Mouse (Mus musculus) lung, postnatal 0 days (tissue): ENCODE data around the gene Gucd1. TPM values are rescaled to one million over a fixed set of nuclear protein-coding genes. Genes with fewer than 3 reads are reported as not detected.
"Not testable (repeated sequence)": the region's sequence is repeated elsewhere in the genome, so short reads cannot be mapped to it uniquely, and the experiment has no call there.

Experiments
- ATAC-seq: fragments of 200-750 bp; cut with Nextera tagmentation; 2 replicates; pipeline ENCODE4 v1.8.0; 2017; ENCODE audit warnings: moderate library complexity
- DNase-seq: peaks from one replicate; pipeline ENCODE4 v3.0.0-alpha.2; 2016; ENCODE audit warnings: low spot score
- H3K27ac ChIP-seq: fragments of 300-500 bp; sonication (generic); 2 replicates; pipeline ENCODE4 v1.5.1; 2014; ENCODE audit warnings: antibody characterized with exemption, mild to moderate bottlenecking, low read length, mixed read lengths
- H3K27me3 ChIP-seq: fragments of 300-500 bp; sonication (generic); replicated peaks from 2 replicates; pipeline ENCODE4 v1.6.1; 2014; ENCODE audit warnings: low read length, mixed read lengths; ENCODE audit not compliant: insufficient read depth
- H3K36me3 ChIP-seq: fragments of 300-500 bp; sonication (generic); 2 replicates; pipeline ENCODE4 v1.6.1; 2014; ENCODE audit warnings: low read length, mixed read lengths; ENCODE audit not compliant: insufficient read depth
- H3K4me1 ChIP-seq: fragments of 300-500 bp; sonication (generic); 2 replicates; pipeline ENCODE4 v1.6.1; 2014; ENCODE audit warnings: antibody characterized with exemption, low read depth, low read length, mixed read lengths; ENCODE audit not compliant: insufficient read depth
- H3K4me2 ChIP-seq: fragments of 300-500 bp; sonication (generic); replicated peaks from 2 replicates; pipeline ENCODE4 v1.6.1; 2014; ENCODE audit warnings: low read depth, mild to moderate bottlenecking, low read length, moderate library complexity, mixed read lengths
- H3K4me3 ChIP-seq: fragments of 300-500 bp; sonication (generic); 2 replicates; pipeline ENCODE4 v1.5.1; 2014; ENCODE audit warnings: low read depth, low read length
- H3K9ac ChIP-seq: fragments of 300-500 bp; sonication (generic); replicated peaks from 2 replicates; pipeline ENCODE4 v1.6.1; 2014; ENCODE audit warnings: low read depth, mild to moderate bottlenecking
- H3K9me3 ChIP-seq: fragments of 300-500 bp; sonication (generic); 2 replicates; pipeline ENCODE4 v1.6.1; 2016; ENCODE audit warnings: low read length, mixed read lengths
- CTCF ChIP-seq: IDR thresholded peaks from 2 replicates; pipeline ENCODE4 v1.5.1; 2016; ENCODE audit warnings: antibody characterized with exemption, mild to moderate bottlenecking
- EP300 ChIP-seq: IDR thresholded peaks from 2 replicates; pipeline ENCODE4 v1.6.1; 2016; ENCODE audit warnings: antibody characterized with exemption, mild to moderate bottlenecking, control low read depth
- WGBS: fragments of 180-500 bp; shearing (Covaris S2); extraction: QIAGEN DNeasy Blood & Tissue Kit; methylation state at CpG from one replicate; pipeline ENCODE4 v1.1.7; 2014; 5-methylcytosine and 5-hydroxymethylcytosine counted together
- polyA plus RNA-seq: library from polyadenylated mRNA; unstranded; fragments of >200 nt; fragmentation: Nextera tagmentation; extraction: Ambion mirVana; gene quantifications from 2 replicates; pipeline ENCODE4 v1.2.1, GENCODE M21; 2015

Gene Gucd1
- polyA plus RNA-seq, 1 experiment from 2014 or later: 20.3 TPM

DNA sequence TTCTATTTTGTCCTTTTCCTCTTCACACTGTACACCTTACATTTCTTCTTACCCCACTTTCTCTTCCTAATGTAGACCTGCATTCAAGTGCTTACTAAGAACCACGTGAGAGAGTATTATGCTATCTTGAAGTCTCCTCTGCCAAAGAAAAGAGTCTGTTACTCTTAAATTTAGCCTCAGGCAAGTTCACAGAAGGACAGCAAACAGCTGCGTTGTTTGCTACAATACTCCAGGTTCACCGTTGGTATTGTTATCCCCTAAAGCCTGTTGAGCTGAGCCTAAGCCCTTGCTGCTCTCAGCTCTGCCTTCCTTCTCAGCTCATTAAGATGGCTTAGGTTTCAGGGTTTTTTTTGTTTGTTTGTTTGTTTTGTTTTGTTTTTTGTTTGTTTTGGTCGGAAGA lies 99.0 kb downstream of the Gucd1 start:
- TF ChIP-seq EP300: no peak
- TF ChIP-seq CTCF: no peak
- H3K4me2 ChIP-seq: no peak overlapping the region
- DNase-seq: no peak
- no peaks in the 10 kb centered on the region for H3K36me3 ChIP-seq
- H3K4me1 ChIP-seq: no peaks in the 10 kb centered on the region
- H3K9me3 ChIP-seq: no peaks in the 10 kb centered on the region
- no peak overlapping the region for H3K4me3 ChIP-seq
- no peak for ATAC-seq
- no peak overlapping the region for H3K9ac ChIP-seq
- WGBS: 55% methylated on average over 4 of the region's 4 CpGs
- H3K27me3 ChIP-seq: no peaks in the 10 kb centered on the region
- no peak overlapping the region for H3K27ac ChIP-seq

DNA sequence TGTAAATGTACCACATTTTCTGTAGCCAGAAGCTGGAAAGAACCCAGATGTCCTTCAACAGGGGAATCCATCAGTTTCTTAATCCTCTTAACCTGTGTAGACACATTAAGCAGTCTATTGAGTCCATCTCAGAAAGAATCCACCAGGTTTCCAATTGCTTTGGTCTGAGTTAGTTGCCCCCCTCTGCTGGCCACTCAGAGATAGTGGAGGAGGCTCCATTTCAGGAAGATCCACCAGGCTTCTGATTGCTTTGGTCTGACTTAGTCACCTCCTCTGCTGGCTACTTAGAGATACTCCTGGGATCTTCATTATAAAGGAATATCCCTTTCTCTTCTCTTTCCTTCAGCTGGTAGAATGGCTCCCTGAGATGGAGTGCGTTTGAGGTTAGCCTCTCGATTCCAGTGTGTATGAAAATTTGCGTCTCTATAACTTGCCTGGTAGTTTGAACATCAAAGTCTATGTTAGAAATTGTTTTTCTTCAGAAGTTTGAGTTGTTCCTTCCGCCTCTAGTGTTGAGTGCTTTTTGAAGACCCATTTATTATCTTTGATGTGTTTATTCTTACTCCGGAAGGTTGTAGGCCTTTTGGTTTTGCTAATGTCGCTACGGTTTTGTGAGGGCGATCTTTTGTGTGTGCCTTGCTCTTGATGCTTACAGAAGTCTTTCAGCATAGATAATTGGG lies 100.3 kb downstream of the Gucd1 start:
- no peaks in the 10 kb centered on the region for H3K9me3 ChIP-seq
- TF ChIP-seq EP300 (no peak), CTCF (peak; percentile 42)
- H3K27ac ChIP-seq: no peak overlapping the region
- 46% methylated on average over 8 of the region's 8 CpGs for WGBS
- ATAC-seq (no peak), DNase-seq (no peak)
- no peak overlapping the region for H3K4me2 ChIP-seq
- no peak overlapping the region for H3K9ac ChIP-seq
- no peaks in the 10 kb centered on the region for H3K27me3 ChIP-seq
- no peaks in the 10 kb centered on the region for H3K4me1 ChIP-seq
- no peak overlapping the region for H3K4me3 ChIP-seq
- H3K36me3 ChIP-seq: no peaks in the 10 kb centered on the region

DNA sequence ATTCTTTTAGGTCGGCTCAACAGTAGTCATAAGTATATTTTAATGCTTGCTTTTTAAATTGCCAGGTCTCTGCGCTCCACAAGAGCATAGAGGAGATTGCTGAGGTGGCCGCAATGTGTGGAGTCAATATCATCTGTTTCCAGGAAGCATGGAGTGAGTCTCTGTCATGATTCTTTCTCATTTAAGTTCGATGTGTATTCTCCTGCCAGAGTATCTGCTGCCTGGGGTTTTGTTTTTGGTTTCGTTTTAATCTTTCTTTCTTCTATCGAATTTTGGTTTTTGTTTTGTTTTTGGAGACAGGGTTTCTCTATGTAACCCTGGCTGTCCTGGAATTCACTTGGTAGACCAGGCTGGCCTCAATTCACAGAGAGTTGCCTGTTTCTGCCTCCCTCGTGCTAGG lies 102.8 kb downstream of the Gucd1 start:
- no peak overlapping the region for H3K27ac ChIP-seq
- 80% methylated on average over 7 of the region's 7 CpGs for WGBS

DNA sequence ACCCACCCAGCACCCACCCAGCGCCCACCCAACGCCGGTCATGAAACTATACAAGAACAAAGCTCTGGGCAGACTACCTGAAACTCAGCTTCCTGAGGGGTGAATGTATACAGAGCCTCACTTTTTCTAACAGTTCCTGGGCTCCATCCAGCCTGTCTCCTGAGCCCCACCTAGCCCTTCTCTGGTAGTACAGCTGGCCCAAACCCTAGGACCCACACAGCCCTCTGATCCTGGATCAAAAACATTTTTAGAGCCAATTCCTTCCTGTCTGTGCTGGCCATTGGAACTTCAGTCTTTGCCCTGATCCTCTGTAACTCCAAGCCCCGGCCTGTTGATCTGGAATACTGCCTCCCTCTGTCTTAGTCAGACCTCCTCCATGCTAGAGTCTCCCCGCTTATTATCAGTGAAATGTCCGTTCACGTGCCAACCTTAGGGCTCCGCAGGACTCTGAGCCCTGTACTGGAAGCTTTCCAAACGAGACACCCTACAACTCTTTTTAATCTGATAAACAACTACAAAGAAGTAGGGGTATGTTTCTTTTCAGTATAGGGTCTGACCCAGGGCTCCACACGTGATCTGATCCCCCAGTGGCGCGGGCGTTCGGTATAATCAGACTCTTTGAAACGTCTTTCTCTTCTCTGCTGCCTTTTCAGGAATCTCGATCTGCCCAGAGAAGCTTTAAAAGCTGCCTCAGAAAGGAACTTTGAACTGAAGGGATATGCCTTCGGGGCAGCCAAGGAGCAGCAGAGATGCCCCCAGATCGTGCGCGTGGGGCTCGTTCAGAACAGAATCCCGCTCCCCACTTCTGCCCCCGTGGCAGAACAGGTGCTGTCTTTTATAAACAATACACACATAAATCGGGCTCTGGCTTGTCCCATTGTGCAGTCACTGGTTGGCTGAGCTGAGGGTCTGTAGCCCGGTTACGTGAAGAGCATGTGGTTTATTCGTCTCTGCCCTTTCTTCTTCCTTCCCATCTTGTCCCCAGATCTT lies 105.4 kb downstream of the Gucd1 start:
- no peaks in the 10 kb centered on the region; the same call in 1 of the 2 replicates for H3K27me3 ChIP-seq
- no peaks in the 10 kb centered on the region for H3K9me3 ChIP-seq
- no peak overlapping the region for H3K27ac ChIP-seq
- no peak overlapping the region for H3K4me2 ChIP-seq
- no peak overlapping the region for H3K9ac ChIP-seq
- H3K4me3 ChIP-seq: no peak overlapping the region
- WGBS: 66% methylated on average over 27 of the region's 27 CpGs
- DNase-seq: no peak
- no peaks in the 10 kb centered on the region for H3K4me1 ChIP-seq
- ATAC-seq: no peak
- TF ChIP-seq CTCF (no peak), EP300 (no peak)
- H3K36me3 ChIP-seq: no peaks in the 10 kb centered on the region

More for the DNA sequence above, 102.8 kb downstream of the Gucd1 start:
- Histone ChIP-seq H3K27me3 (no peaks in the 10 kb centered on the region; the same call in 1 of the 2 replicates), H3K4me3 (no peak overlapping the region), H3K4me1 (no peaks in the 10 kb centered on the region), H3K4me2 (no peak overlapping the region), H3K9ac (no peak overlapping the region), H3K36me3 (no peaks in the 10 kb centered on the region), H3K9me3 (no peaks in the 10 kb centered on the region)
- ATAC-seq (no peak), DNase-seq (no peak)
- TF ChIP-seq EP300 (no peak), CTCF (no peak)

DNA sequence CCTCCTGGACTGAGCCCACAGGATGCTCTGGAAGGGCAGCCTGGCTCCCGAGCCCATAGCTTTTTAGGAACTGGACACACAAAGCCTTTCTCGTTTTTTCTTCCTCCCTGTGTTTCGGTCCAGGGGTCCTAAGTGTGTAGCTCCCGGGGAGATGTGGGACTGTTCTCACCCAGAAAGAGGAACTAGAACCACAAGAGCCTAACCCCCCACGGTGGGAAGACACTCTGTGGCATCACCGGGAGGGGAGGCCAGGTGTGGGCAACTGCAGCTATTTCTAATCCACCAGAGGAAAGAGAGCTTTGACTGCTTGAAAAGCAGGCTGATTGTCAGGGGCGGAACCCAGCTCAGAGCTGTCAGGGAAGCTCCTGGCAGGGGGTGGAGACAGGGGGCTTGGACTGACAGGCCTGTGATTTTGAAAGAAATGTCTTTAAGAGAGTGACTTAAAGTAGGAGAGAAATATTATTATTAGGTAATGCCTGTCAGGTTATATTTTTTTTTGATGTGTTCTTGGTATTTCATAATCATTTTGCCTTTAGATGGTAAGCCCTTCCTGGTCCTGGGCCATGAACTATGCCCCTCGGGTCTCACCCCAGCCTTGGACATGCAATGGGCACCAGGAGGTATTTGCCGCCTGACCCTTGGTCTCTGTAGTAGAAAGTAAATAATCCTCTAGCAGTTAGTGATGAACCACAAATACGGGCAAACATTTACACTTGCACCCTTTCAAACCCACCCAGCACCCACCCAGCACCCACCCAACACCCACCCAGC lies 106.2 kb downstream of the Gucd1 start:
- not testable (repeated sequence) for H3K4me1 ChIP-seq, H3K27me3 ChIP-seq, H3K27ac ChIP-seq, H3K36me3 ChIP-seq, ATAC-seq, H3K4me3 ChIP-seq, H3K9me3 ChIP-seq, H3K9ac ChIP-seq, DNase-seq, H3K4me2 ChIP-seq
- 41% methylated on average over 8 of the region's 10 CpGs for WGBS

DNA sequence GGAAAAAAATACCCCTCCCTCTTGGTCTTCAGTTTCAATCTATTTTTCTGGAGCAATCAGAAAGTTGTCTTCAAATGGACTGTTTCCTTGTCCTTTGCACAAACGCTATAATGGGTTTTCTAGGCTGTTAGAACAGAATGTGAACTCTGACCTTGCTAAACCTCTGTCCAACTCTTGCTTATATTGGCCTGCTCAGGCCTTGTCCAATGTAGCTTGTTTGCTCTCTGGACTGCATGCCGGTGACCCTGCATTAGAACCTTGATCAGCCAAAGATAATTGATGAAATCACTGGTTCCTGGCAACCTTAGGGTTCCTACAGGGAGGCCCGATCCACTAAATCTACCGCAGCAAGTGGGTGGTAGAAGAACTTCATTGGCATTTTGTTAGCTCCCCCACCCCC lies 110.0 kb downstream of the Gucd1 start:
- H3K9me3 ChIP-seq: no peaks in the 10 kb centered on the region
- no peaks in the 10 kb centered on the region for H3K4me1 ChIP-seq
- H3K9ac ChIP-seq: no peak overlapping the region
- no peak for DNase-seq
- ATAC-seq: no peak
- H3K4me2 ChIP-seq: no peak overlapping the region
- no peak overlapping the region for H3K27ac ChIP-seq
- no peak overlapping the region for H3K4me3 ChIP-seq
- H3K36me3 ChIP-seq: no peaks in the 10 kb centered on the region
- 67% methylated on average over 4 of the region's 4 CpGs for WGBS
- H3K27me3 ChIP-seq: no peaks in the 10 kb centered on the region; the same call in 1 of the 2 replicates
- TF ChIP-seq CTCF (no peak), EP300 (no peak)
